Mouse (Mus musculus) stomach, embryonic 15.5 days (tissue): ENCODE measurements around the gene Fads6. TPM values are rescaled to one million over a fixed set of nuclear protein-coding genes. Genes with fewer than 3 reads are reported as not detected.
A peak's percentile ranks its signal among the peaks of the same experiment; 100 is the strongest.

Experiments used
- ATAC-seq: fragments of 200-750 bp; cut with Nextera tagmentation; 2 replicates; pipeline ENCODE4 v1.8.0; 2017; ENCODE audit warnings: low read depth, moderate number of reproducible peaks, moderate TSS enrichment; ENCODE audit not compliant: insufficient read depth, low FRiP score
- H3K27ac ChIP-seq: fragments of 300-500 bp; sonication (generic); 2 replicates; pipeline ENCODE4 v1.5.1; 2015; ENCODE audit warnings: mild to moderate bottlenecking, inconsistent platforms
- H3K27me3 ChIP-seq: fragments of 300-500 bp; sonication (generic); replicated peaks from 2 replicates; pipeline ENCODE4 v1.6.1; 2015; ENCODE audit warnings: inconsistent platforms
- H3K36me3 ChIP-seq: fragments of 300-500 bp; sonication (generic); 2 replicates; pipeline ENCODE4 v1.6.1; 2015; ENCODE audit warnings: inconsistent platforms
- H3K4me1 ChIP-seq: fragments of 300-500 bp; sonication (generic); 2 replicates; pipeline ENCODE4 v1.6.1; 2015; ENCODE audit warnings: inconsistent platforms
- H3K4me2 ChIP-seq: fragments of 300-500 bp; sonication (generic); 2 replicates; pipeline ENCODE4 v1.6.1; 2015; ENCODE audit warnings: mild to moderate bottlenecking, inconsistent platforms
- H3K4me3 ChIP-seq: fragments of 300-500 bp; sonication (generic); replicated peaks from 2 replicates; pipeline ENCODE4 v1.5.1; 2015; ENCODE audit warnings: inconsistent platforms
- H3K9ac ChIP-seq: fragments of 300-500 bp; sonication (generic); 2 replicates; pipeline ENCODE4 v1.6.1; 2015; ENCODE audit warnings: inconsistent platforms
- H3K9me3 ChIP-seq: fragments of 300-500 bp; sonication (generic); 2 replicates; pipeline ENCODE4 v1.6.1; 2016; ENCODE audit warnings: inconsistent platforms
- WGBS: fragments of 180-500 bp; shearing (Covaris S2); methylation state at CpG from one replicate; pipeline ENCODE4 v1.1.7; 2015; 5-methylcytosine and 5-hydroxymethylcytosine counted together
- polyA plus RNA-seq: library from polyadenylated mRNA; unstranded; fragments of >200 nt; fragmentation: Nextera tagmentation; extraction: Ambion mirVana; gene quantifications from 2 replicates; pipeline ENCODE4 v1.2.1, GENCODE M21; 2015

Fads6 gene
- polyA plus RNA-seq, 1 experiment from 2014 or later: 2.0 TPM

- WGBS: 3% methylated on average over 20 of the region's 20 CpGs
- Histone ChIP-seq H3K27ac (no peak overlapping the region), H3K36me3 (no peaks in the 10 kb centered on the region), H3K4me1 (peaks cover 19% of the 10 kb centered on the region), H3K9ac (no peak overlapping the region), H3K4me2 (0 out of 2 replicates have a peak overlapping the region, but pooled peaks have one; percentile 57), H3K27me3 (peaks cover 79% of the 10 kb centered on the region), H3K9me3 (no peaks in the 10 kb centered on the region), H3K4me3 (no peak overlapping the region)
- ATAC-seq: no peak
Measured at GRCm38 (mm10) chr11:115265771-115266399, 31.6 kb downstream of the Fads6 start.

DNA sequence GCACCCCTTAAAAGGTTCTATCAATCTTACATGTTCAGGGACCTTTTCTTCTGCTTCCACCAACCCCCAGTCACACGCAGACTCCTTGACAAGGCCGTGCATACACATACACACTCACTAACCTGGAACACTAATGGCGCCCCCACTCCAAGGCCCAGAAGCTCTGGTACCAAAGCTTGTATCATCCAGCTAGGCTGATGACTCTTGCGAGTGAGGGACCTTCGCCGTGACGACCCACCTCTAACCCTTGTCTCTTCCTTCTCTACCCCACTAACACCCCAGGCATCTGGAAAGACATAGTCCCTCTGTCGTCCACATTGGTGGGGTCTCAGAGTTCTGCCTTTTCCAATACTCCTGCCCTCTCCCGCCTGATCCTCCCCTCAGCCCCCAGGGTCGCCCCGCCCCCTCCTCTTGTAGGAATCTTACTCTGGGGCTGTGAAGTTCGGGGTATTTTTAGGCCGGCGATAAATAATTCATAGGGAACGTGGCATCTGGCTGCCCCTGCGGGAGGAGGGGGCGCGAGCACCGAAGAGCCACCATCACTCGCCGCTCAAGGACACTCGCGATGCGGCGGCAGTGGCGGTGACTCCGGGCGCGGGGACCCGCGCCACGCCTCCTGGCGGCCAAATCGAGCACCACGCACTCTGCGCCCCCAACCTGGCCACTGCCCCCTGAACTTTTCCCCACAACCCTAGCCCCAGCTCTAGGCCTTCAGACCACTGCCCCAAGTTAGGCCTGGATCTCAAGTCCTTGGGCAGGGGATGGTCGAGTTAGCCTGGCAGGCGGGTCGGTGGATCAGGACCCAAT is 32.4 kb downstream of the Fads6 start:
- Histone ChIP-seq H3K27me3 (peaks cover 87% of the 10 kb centered on the region), H3K36me3 (no peaks in the 10 kb centered on the region), H3K4me3 (peak overlapping the region; percentile 19; the same call in 1 of the 2 replicates), H3K4me2 (peak overlapping the region; percentile 45), H3K4me1 (peaks cover 19% of the 10 kb centered on the region), H3K9ac (no peak overlapping the region), H3K9me3 (no peaks in the 10 kb centered on the region), H3K27ac (no peak overlapping the region)
- ATAC-seq: no peak
- WGBS: 6% methylated on average over 38 of the region's 39 CpGs

DNA sequence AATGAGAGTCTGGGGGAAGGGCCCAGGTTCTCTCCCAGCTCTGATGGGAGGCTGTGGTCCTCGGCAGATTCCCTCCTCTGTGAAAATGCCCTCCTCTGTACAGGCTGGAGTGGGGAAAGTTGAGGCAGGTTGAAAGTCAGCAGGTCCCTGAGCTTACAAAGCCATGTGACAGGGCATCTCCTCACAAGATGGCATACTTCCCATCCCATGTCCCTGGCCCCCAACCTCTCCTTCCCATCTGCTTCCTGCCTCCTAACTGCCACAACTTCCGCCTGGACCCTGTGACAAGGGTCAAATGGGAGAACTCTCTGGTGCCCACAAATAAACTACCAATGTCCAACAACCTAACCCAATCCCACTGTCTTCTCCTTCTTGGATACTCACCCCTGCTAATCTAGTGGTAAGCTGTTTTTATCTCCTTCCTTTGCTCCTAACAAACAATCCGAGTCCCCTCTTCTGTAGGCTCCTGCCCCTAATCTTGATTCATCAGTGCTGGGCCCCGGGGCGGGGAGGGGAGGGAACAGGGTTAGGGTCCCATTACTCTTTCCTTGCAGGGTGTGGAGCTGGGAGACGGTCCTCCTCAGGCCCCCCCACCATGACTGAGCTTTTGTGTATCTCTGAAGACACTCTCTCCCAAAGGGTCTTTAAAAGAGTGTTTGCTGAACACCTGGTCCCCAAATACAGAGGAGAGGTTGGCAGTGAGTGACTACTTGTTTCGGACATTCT is 33.2 kb downstream of the Fads6 start:
- Histone ChIP-seq H3K4me1 (peaks cover 19% of the 10 kb centered on the region), H3K27me3 (peaks cover 85% of the 10 kb centered on the region), H3K9me3 (no peaks in the 10 kb centered on the region), H3K4me3 (no peak overlapping the region), H3K36me3 (no peaks in the 10 kb centered on the region), H3K4me2 (no peak overlapping the region), H3K9ac (no peak overlapping the region), H3K27ac (no peak overlapping the region)
- ATAC-seq: no peak
- 57% methylated on average over 7 of the region's 7 CpGs for WGBS

DNA sequence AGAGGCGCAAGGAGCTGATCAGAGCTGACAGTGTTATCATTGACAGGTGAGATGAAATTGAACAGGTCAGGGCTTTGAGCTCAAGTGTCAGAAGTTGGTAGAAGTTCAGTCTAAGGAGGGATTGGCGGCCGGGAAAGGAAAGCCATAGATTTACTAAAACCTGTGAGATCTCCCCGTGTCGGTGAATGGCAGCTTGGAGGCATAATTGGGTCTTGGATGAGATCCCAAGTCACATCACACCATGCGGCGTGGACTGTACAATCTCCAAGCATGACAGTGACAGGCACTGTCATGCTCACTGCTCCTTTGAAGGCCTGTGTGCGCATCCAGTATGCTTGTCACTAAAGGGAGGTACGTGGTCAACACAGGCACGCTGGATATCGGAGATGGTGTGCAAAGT is 34.5 kb downstream of the Fads6 start:
- no peak overlapping the region for H3K27ac ChIP-seq
- no peaks in the 10 kb centered on the region for H3K36me3 ChIP-seq
- H3K4me3 ChIP-seq: no peak overlapping the region
- WGBS: 81% methylated on average over 11 of the region's 11 CpGs
- H3K4me1 ChIP-seq: peaks cover 25% of the 10 kb centered on the region
- peaks cover 90% of the 10 kb centered on the region for H3K27me3 ChIP-seq
- no peak overlapping the region for H3K4me2 ChIP-seq
- H3K9ac ChIP-seq: no peak overlapping the region
- no peaks in the 10 kb centered on the region for H3K9me3 ChIP-seq
- ATAC-seq: no peak

DNA sequence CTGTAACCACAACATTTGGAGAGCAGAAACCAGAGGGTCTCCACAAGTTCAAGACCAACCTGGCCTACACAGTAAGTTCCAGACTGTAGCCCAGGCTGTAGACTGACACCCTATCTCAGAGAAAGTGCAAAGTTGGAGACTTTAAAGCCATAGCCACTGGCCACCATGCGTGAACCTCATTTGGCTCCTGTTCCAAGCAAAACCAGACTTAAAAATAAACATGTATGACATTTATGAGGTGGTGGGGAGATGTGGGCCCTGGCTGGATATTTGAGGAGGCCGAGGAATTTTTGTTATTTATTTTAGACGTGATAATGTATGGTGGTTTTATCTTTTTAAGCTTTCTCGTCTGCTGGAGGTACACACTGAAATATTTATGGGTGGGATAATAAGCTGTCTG is 38.3 kb downstream of the Fads6 start:
- Histone ChIP-seq H3K36me3 (no peaks in the 10 kb centered on the region), H3K27ac (no peak overlapping the region), H3K4me3 (no peak overlapping the region), H3K27me3 (peaks cover 74% of the 10 kb centered on the region), H3K4me2 (no peak overlapping the region), H3K9ac (no peak overlapping the region), H3K4me1 (peaks cover 9% of the 10 kb centered on the region; the same call in 1 of the 2 replicates), H3K9me3 (no peaks in the 10 kb centered on the region)
- WGBS: 24% methylated on average over 4 of the region's 4 CpGs
- no peak for ATAC-seq

DNA sequence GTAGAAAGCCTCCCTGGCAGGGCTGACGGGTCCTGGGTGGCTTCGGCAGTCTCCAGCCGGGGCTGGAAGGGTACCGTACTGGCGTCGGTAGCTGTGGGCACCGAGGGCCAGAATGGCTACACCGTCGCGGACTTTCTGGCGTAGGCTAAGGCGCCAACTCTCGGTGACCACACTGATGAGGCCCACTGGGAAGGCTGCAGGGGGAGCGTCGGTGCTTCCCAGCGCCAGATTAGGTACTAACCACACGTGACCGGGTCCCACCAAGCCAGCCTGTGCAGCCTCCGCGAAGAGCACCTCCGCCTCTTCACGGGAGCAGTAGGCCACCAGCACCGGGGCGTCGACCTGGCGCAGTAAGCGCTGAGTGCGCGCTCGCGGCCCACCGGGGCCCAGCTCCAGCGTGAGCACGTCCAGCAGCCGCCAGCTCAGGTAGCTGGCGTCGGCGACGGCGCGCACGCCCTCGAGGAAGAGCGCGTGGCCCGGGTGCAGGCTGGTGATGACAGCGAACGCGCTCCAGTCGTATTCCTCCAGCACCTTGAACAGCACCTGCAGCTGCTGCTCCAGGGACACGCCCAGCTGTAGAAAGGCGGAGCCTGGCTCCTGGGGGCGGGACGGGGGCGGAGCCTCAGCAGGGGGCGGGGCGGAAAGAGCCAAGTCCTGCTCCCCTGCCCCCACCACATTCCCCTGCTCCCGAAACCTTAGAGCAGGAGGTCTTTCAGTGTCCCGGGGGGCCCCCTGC is 39.5 kb downstream of the Fads6 start:
- no peak overlapping the region for H3K9ac ChIP-seq
- 17% methylated on average over 59 of the region's 59 CpGs for WGBS

GRCm38 (mm10) chr11:115251258-115251657 is 46.2 kb downstream of the Fads6 start:
- Histone ChIP-seq H3K4me2 (no peak overlapping the region), H3K4me1 (peaks cover 8% of the 10 kb centered on the region), H3K36me3 (no peaks in the 10 kb centered on the region), H3K27me3 (peaks cover 78% of the 10 kb centered on the region), H3K9ac (no peak overlapping the region), H3K4me3 (no peak overlapping the region), H3K27ac (no peak overlapping the region), H3K9me3 (no peaks in the 10 kb centered on the region)
- no peak for ATAC-seq
- WGBS: 71% methylated on average over 3 of the region's 3 CpGs

More for the DNA sequence above, 39.5 kb downstream of the Fads6 start:
- Histone ChIP-seq H3K27ac (no peak overlapping the region), H3K36me3 (no peaks in the 10 kb centered on the region), H3K4me1 (peaks cover 9% of the 10 kb centered on the region; the same call in 1 of the 2 replicates), H3K4me2 (peak overlapping the region; percentile 38; the same call in 1 of the 2 replicates), H3K4me3 (0 out of 2 replicates have a peak overlapping the region, but pooled peaks have one; percentile 6), H3K9me3 (no peaks in the 10 kb centered on the region), H3K27me3 (peaks cover 73% of the 10 kb centered on the region)
- ATAC-seq: no peak; the same call in 1 of the 2 replicates

GRCm38 (mm10) chr11:115250405-115251090 is 46.9 kb downstream of the Fads6 start:
- Histone ChIP-seq H3K27me3 (peaks cover 75% of the 10 kb centered on the region), H3K9me3 (no peaks in the 10 kb centered on the region), H3K4me3 (peak overlapping the region; percentile 36), H3K27ac (no peak overlapping the region), H3K9ac (no peak overlapping the region), H3K36me3 (no peaks in the 10 kb centered on the region), H3K4me2 (peak overlapping the region; percentile 66), H3K4me1 (peaks cover 8% of the 10 kb centered on the region)
- 4% methylated on average over 36 of the region's 36 CpGs for WGBS
- no peak for ATAC-seq

GRCm38 (mm10) chr11:115249721-115250404 is 47.6 kb downstream of the Fads6 start:
- Histone ChIP-seq H3K4me1 (peaks cover 8% of the 10 kb centered on the region), H3K4me3 (peak overlapping the region; percentile 36), H3K9me3 (no peaks in the 10 kb centered on the region), H3K27me3 (peaks cover 73% of the 10 kb centered on the region), H3K27ac (no peak overlapping the region), H3K4me2 (peak overlapping the region; percentile 66), H3K9ac (no peak overlapping the region), H3K36me3 (no peaks in the 10 kb centered on the region)
- ATAC-seq: no peak
- 3% methylated on average over 63 of the region's 63 CpGs for WGBS

DNA sequence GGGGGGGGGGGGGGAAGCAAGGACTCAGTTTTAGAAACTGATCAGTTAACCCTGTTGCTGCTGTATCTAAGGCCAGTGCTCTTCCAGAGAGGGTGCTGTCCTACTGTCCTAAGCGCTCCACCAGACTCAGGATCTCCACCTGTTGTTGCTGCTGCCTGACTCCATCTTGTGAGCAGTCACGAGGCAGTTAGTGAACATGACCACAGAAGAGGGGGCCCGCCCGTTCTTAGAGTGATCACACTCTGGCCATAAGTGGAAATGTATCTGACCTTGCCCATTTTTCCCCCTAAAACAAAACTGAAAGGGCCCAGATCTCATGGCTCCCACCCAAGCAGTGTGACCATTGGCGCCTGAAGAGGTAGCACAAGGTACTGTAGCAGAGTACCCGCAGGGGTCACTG is 49.5 kb downstream of the Fads6 start:
- no peak for ATAC-seq
- peaks cover 65% of the 10 kb centered on the region for H3K27me3 ChIP-seq
- no peak overlapping the region for H3K27ac ChIP-seq
- no peaks in the 10 kb centered on the region for H3K36me3 ChIP-seq
- no peak overlapping the region for H3K9ac ChIP-seq
- H3K4me3 ChIP-seq: no peak overlapping the region
- H3K9me3 ChIP-seq: no peaks in the 10 kb centered on the region
- H3K4me1 ChIP-seq: peaks cover 8% of the 10 kb centered on the region
- H3K4me2 ChIP-seq: no peak overlapping the region
- WGBS: 59% methylated on average over 6 of the region's 6 CpGs
